Mouse (Mus musculus) left cerebral cortex, postnatal 4 days (tissue): ENCODE results near the gene Lyz2. TPM values are rescaled to one million over a fixed set of nuclear protein-coding genes. Genes with fewer than 3 reads are reported as not detected.
"Not testable (repeated sequence)": the region's sequence is repeated elsewhere in the genome, so short reads cannot be mapped to it uniquely, and the experiment has no call there.

Source experiments
- DNase-seq: peaks from one replicate; pipeline ENCODE4 v3.0.0-alpha.2; 2022
- intact Hi-C: fragments of 180-260 bp; cut with DNase I; formaldehyde crosslinking; loops from one replicate; pipeline ENCODE4 v1.15.1; 2025
- total RNA-seq, 2 experiments: library from RNA; stranded (reverse); gene quantifications; 2 replicates each; pipeline ENCODE4 v1.2.3; 2021

The Lyz2 gene
- total RNA-seq: 10 to 100 TPM in 1 of 2 experiments, 1 to 10 TPM in 1; 8.6 to 11.3 TPM

GRCm38 (mm10) chr10:117282049-117282448 is at the start of gene Lyz2:
Gene Lyz2 (minus strand): TSS chr10:117282321.
- no peak for DNase-seq
- intact Hi-C loops: no loop called here

- intact Hi-C loops: no loop called here
- no peak for DNase-seq
These were observed 48.4 kb upstream of the Lyz2 start for GRCm38 (mm10) chr10:117330521-117330920.

GRCm38 (mm10) chr10:117323782-117324181 is 41.7 kb upstream of the Lyz2 start:
- intact Hi-C loops: no loop called here

GRCm38 (mm10) chr10:117322630-117323029 is 40.5 kb upstream of the Lyz2 start:
- no peak for DNase-seq
- intact Hi-C loops: no loop called here

More at GRCm38 (mm10) chr10:117323782-117324181, 41.7 kb upstream of the Lyz2 start:
- no peak for DNase-seq

GRCm38 (mm10) chr10:117320571-117320981 is 38.5 kb upstream of the Lyz2 start:
- intact Hi-C loops: no loop called here
- DNase-seq: no peak

- DNase-seq: no peak
- intact Hi-C loops: no loop called here
These were observed 34.3 kb upstream of the Lyz2 start for GRCm38 (mm10) chr10:117316391-117316790.

GRCm38 (mm10) chr10:117313133-117313532 is 31.0 kb upstream of the Lyz2 start:
- intact Hi-C loops: no loop called here
- DNase-seq: no peak

- intact Hi-C loops: no loop called here
These were observed 30.0 kb upstream of the Lyz2 start for GRCm38 (mm10) chr10:117312168-117312567.

GRCm38 (mm10) chr10:117304371-117304770 is 22.2 kb upstream of the Lyz2 start:
- DNase-seq: no peak
- intact Hi-C loops: no loop called here

More at GRCm38 (mm10) chr10:117312168-117312567, 30.0 kb upstream of the Lyz2 start:
- no peak for DNase-seq

- intact Hi-C loops: no loop called here
- DNase-seq: no peak
These were observed 19.6 kb upstream of the Lyz2 start for GRCm38 (mm10) chr10:117301688-117302087.

- DNase-seq: no peak
- intact Hi-C loops: no loop called here
These were observed 17.9 kb upstream of the Lyz2 start for GRCm38 (mm10) chr10:117299901-117300520.

GRCm38 (mm10) chr10:117299106-117299505 is 17.0 kb upstream of the Lyz2 start:
- no peak for DNase-seq
- intact Hi-C loops: no loop called here

GRCm38 (mm10) chr10:117298336-117298735 is 16.2 kb upstream of the Lyz2 start:
- intact Hi-C loops: no loop called here
- no peak for DNase-seq

GRCm38 (mm10) chr10:117292671-117293070 is 10.6 kb upstream of the Lyz2 start, which contains the start of gene Lyz1:
Gene Lyz1 (minus strand): TSS chr10:117292868.
- no peak for DNase-seq
- intact Hi-C loops: no loop called here

- DNase-seq, intact Hi-C loops: not testable (repeated sequence)
These were observed 8.8 kb upstream of the Lyz2 start for GRCm38 (mm10) chr10:117290936-117291335.

GRCm38 (mm10) chr10:117290046-117290870 is 8.1 kb upstream of the Lyz2 start:
- no peak for DNase-seq
- intact Hi-C loops: no loop called here

- intact Hi-C loops, DNase-seq: not testable (repeated sequence)
These were observed 6.9 kb upstream of the Lyz2 start for GRCm38 (mm10) chr10:117289034-117289505.

- no peak for DNase-seq
- intact Hi-C loops: no loop called here
These were observed 6.3 kb upstream of the Lyz2 start for GRCm38 (mm10) chr10:117288197-117289033.

GRCm38 (mm10) chr10:117287226-117287850 is 5.2 kb upstream of the Lyz2 start:
- intact Hi-C loops: no loop called here

GRCm38 (mm10) chr10:117286366-117286970 is 4.3 kb upstream of the Lyz2 start:
- intact Hi-C loops: no loop called here
- DNase-seq: no peak

More at GRCm38 (mm10) chr10:117287226-117287850, 5.2 kb upstream of the Lyz2 start:
- no peak for DNase-seq
